In genomic region chr17:47552994-47553393, GRCm38 (mm10) we compare ENCODE assay signal across 21 mouse cellular contexts. TPM values are rescaled to one million over a fixed set of nuclear protein-coding genes. Genes with fewer than 3 reads are reported as not detected.
DNase-seq lines count a peak whose midpoint lies in the region; ATAC-seq and TF ChIP-seq lines count a peak whose summit lies in the region.
"Had no signal": no experiment of that assay in that cellular context is flagged by ENCODE, and none has a peak within 500 bp of the region (broad histone marks: within the 10 kb centered on the region; RNA-seq: fewer than 3 reads in every experiment).

No protein-coding gene starts in this region.

- H3K4me2 ChIP-seq in liver, postnatal 0 days (ENCODE audit: low read depth, low read length), result no peak overlapping the region
- H3K4me2 ChIP-seq: forebrain, embryonic 13.5 days; hindbrain, embryonic 12.5 days; hindbrain, embryonic 15.5 days had no signal

- TF ChIP-seq CTCF in liver, postnatal 0 days (IDR thresholded peaks at IDR 0.05; ENCODE audit: low read depth), result no peak

- peak; percentile 31; the same call in 1 of the 2 replicates for ATAC-seq in liver, postnatal 0 days
- ATAC-seq: CD4-positive, CD25-positive, alpha-beta regulatory T cell, adult 4 months; forebrain, embryonic 13.5 days; forebrain, embryonic 16.5 days had no signal

- no peaks in the 10 kb centered on the region for H3K27me3 ChIP-seq in liver, postnatal 0 days (ENCODE audit: insufficient read depth, low read length)
- H3K27me3 ChIP-seq in splenic B cell, adult 2 months (ENCODE audit: control insufficient read depth, insufficient read depth, low read length, poor library complexity, severe bottlenecking), result no peaks in the 10 kb centered on the region
- H3K27me3 ChIP-seq: forebrain, embryonic 13.5 days; hindbrain, embryonic 12.5 days; hindbrain, embryonic 15.5 days had no signal

- H3K4me1 ChIP-seq in liver, postnatal 0 days (ENCODE audit: insufficient read depth), result peaks cover 8% of the 10 kb centered on the region
- H3K4me1 ChIP-seq: forebrain, embryonic 10.5 days; forebrain, embryonic 13.5 days; heart, embryonic 10.5 days; hindbrain, embryonic 12.5 days; hindbrain, embryonic 15.5 days had no signal

- H3K4me3 ChIP-seq in liver, postnatal 0 days (ENCODE audit: low read depth, low read length), result no peak overlapping the region
- H3K4me3 ChIP-seq: forebrain, embryonic 10.5 days; forebrain, embryonic 13.5 days; heart, adult 2 months; heart, embryonic 10.5 days; hindbrain, embryonic 12.5 days; hindbrain, embryonic 15.5 days had no signal

- H3K36me3 ChIP-seq in liver, postnatal 0 days (replicated peaks; ENCODE audit: insufficient read depth, low read length), result peaks cover 3% of the 10 kb centered on the region; the same call in 1 of the 2 replicates
- H3K36me3 ChIP-seq in splenic B cell, adult 2 months (ENCODE audit: control insufficient read depth, insufficient read depth, low read length, poor library complexity, severe bottlenecking), result peaks cover 2% of the 10 kb centered on the region
- H3K36me3 ChIP-seq: forebrain, embryonic 10.5 days; heart, embryonic 10.5 days; hindbrain, embryonic 12.5 days; hindbrain, embryonic 15.5 days had no signal

- no peaks in the 10 kb centered on the region for H3K9me3 ChIP-seq in liver, postnatal 0 days (ENCODE audit: low read length)
- H3K9me3 ChIP-seq: forebrain, embryonic 10.5 days; forebrain, embryonic 13.5 days; heart, embryonic 10.5 days; hindbrain, embryonic 12.5 days; hindbrain, embryonic 15.5 days had no signal

- no peak for TF ChIP-seq EP300 in liver, postnatal 0 days (IDR thresholded peaks at IDR 0.05; ENCODE audit: low read depth)

- DNase-seq in liver, postnatal 0 days, result no peak
- no peak for DNase-seq in liver
- DNase-seq in thymus, postnatal 25 days, result peak; percentile 40
- DNase-seq in thymus, postnatal 10 days (ENCODE audit: low spot score in 2 of 2), result no peak
- DNase-seq in splenic B cell, adult 2 months (ENCODE audit: low read depth, low spot score), result peak; percentile 60
- DNase-seq in urinary bladder, adult 18-20 months (ENCODE audit: low spot score in 2 of 2), result no peak
- DNase-seq: adrenal gland, adult 2 months; adrenal gland, postnatal 14 days; cerebellum, adult 11-12 months; cerebellum, adult 9-10 months; cerebellum, postnatal 14 days; gastrocnemius, postnatal 10 days; gastrocnemius, postnatal 36 days; heart, adult 2 months had no signal

- H3K9ac ChIP-seq in liver, postnatal 0 days (replicated peaks), result no peak overlapping the region
- H3K9ac ChIP-seq: forebrain, embryonic 13.5 days; hindbrain, embryonic 12.5 days; hindbrain, embryonic 15.5 days had no signal

- no peak overlapping the region for H3K27ac ChIP-seq in liver, postnatal 0 days (ENCODE audit: low read depth)
- H3K27ac ChIP-seq: forebrain, embryonic 10.5 days; forebrain, embryonic 13.5 days; heart, adult 2 months; heart, embryonic 10.5 days; hindbrain, embryonic 12.5 days; hindbrain, embryonic 15.5 days had no signal

RNA-seq across cellular contexts. Expression of gene Ccnd3, which starts 48.1 kb away (rescaled TPM):
- 249 and 250 TPM in 2 replicates for polyA plus RNA-seq in liver, postnatal 0 days (2015; fragmentation: Nextera tagmentation; extraction: Ambion mirVana)

RNA-seq across cellular contexts. Expression of gene Taf8, which starts 50.9 kb away (rescaled TPM):
- 6.5 and 8.1 TPM in 2 replicates for polyA plus RNA-seq in liver, postnatal 0 days (2015; fragmentation: Nextera tagmentation; extraction: Ambion mirVana)

RNA-seq across cellular contexts. Expression of gene Bysl, which starts 58.3 kb away (rescaled TPM):
- polyA plus RNA-seq in liver, postnatal 0 days (2015; fragmentation: Nextera tagmentation; extraction: Ambion mirVana), result 8.9 and 10.6 TPM in 2 replicates

RNA-seq across cellular contexts. Expression of gene Med20, which starts 58.4 kb away (rescaled TPM):
- 13.5 and 14.4 TPM in 2 replicates for polyA plus RNA-seq in liver, postnatal 0 days (2015; fragmentation: Nextera tagmentation; extraction: Ambion mirVana)

RNA-seq across cellular contexts. Expression of gene Gm20517, which starts 58.4 kb away (rescaled TPM):
- polyA plus RNA-seq in liver, postnatal 0 days (2015; fragmentation: Nextera tagmentation; extraction: Ambion mirVana), result 0.79 and 0.82 TPM in 2 replicates

Comparison
In these comparisons a context has a peak if more than half of its experiments do, and no peak if none do; other contexts are left out.
1. DNase-seq: peak in thymus, postnatal 25 days (single experiment) and splenic B cell, adult 2 months (single experiment); none in liver, postnatal 0 days (single experiment), liver (single experiment), thymus, postnatal 10 days (0 of 2) and urinary bladder, adult 18-20 months (0 of 2).